Mouse (Mus musculus) subcutaneous adipose tissue, adult 2 months (tissue): ENCODE measurements around the gene Gtpbp10. TPM values are rescaled to one million over a fixed set of nuclear protein-coding genes. Genes with fewer than 3 reads are reported as not detected.

Source experiments
- polyA plus RNA-seq: library from polyadenylated mRNA; depleted of rRNA; stranded (reverse); fragments of >200 nt; gene quantifications from 2 replicates; pipeline ENCODE4 v1.2.3, GENCODE M21; 2012; ENCODE audit warnings: low replicate concordance; rRNA removed

Gene Gtpbp10
- 3.5 and 4.3 TPM in 2 replicates for polyA plus RNA-seq

DNA sequence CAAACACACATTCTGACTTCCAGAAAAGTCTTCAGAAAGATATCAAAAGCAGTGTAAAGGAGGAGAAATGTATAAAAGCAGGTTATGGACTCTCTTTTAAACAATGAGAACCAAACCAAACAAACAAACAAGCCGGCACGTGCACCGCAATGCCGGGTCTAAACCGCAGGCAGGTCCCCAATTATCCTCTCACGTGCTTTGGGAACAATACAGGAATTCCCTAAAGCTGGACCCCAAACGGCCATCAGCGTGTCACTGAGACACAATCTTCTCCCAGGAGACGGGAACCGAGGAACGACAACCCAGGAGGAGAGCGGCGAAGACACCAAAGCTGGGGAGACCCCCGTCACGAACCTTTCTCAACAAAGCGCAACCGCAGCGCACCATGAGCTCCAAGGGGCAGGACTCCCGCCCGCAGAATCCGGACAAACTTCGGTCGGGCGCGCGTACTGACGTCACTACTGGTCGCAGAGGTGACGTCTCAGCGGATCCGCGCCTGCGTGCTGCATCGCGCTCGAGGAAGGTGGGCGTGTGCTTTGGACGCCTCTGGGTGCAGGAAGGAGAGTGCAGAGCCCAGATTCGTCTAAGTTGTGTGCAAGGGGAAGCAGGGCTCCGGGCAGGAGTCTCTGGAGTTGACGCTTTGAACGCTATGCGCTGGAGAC, at the start of gene Gtpbp10:
Gene Gtpbp10, minus strand, starts transcription at position 460 of the 662 bp plus-strand sequence.

DNA sequence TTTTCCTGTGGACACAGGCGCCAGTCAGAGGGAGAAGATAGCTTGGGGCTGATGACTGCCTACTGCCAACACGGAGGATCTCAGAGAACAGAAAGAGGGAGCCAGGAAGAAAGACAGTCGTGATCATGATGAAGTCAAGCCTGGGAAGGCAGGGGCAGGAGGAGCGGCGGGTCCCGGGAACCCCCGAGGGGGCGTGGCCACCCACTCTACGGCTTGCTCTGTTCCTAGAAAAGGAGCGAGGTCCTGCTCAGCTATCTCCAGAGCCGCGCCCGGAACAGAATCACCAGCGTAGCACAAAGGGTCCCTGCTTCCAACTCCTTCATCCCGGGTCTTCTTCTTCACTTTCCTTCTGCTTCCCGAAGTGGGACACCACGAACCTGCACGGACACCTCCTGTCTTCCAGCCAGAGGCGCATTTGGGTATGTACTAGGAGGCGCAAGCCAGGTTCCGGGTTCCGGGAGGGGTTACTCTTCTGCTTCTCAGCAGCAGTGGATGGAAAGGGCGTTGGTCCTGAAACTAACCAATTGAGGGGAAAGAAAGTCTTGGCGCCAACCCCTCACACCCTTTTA, 14.5 kb upstream of the Gtpbp10 start, which contains the start of gene Gm8773:
Gene Gm8773, plus strand, starts transcription at position 51 of the 569 bp plus-strand sequence.

DNA sequence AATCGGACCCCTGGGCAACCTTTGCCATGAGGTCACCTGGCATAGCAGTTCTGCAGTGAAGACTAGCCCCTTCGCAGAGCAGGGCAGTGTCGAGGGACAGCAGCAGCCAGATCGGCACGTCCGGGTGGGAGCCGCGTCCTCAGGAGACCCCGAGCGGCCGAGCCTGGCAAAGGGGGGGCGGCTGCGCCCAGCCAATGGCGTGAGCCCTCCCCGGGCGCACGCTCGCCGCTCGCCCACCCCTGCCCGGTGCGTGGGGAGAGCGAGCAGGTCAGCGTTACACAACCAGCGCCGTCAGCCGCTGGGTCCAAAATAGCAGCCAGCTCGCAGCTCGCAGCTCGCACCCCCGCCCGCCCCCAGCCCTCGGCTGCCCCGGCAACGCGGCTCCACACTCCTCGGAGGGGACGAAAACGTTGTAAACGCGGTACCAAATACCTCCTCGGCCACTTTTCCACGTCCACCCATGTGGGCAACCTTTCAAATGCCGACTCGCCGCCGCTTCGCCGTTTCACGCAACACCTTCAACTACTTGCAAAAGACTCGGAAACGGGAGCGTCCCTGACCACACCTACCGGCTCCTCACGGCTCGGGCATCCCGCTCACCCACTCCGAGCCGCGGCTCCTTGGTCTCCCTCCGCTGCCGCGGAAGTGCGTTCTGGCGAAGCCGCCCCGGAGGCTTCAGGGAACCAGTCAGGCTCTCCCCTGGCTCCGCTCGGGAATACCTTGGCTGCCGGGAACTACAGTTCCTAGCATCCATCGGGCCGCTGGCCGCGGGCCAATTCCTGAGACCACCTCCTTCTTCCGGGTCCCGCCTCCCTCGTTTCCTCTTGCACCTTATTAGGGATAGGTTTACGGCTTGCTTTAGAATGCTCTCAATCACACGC, 44.9 kb downstream of the Gtpbp10 start, which contains the start of gene Cldn12:
Gene Cldn12, minus strand, starts transcription at position 763 of the 881 bp plus-strand sequence.

Other genes starting within 250 kb of the Gtpbp10 start
- 11.0 and 17.8 TPM in 2 replicates for gene Cdk14, start 139.2 kb downstream of the Gtpbp10 start, polyA plus RNA-seq
- not detected in 2 replicates for gene 1700015F17Rik, start 80.4 kb downstream of the Gtpbp10 start, polyA plus RNA-seq
- gene Cldn12, start 44.6 kb downstream of the Gtpbp10 start, polyA plus RNA-seq: 16.6 and 22.5 TPM in 2 replicates
- gene Gm8773, start 14.3 kb upstream of the Gtpbp10 start, polyA plus RNA-seq: 0.33 and 0.46 TPM in 2 replicates
- gene Cfap69, start 104.7 kb upstream of the Gtpbp10 start, polyA plus RNA-seq: 0.24 and 3.5 TPM in 2 replicates
- 1.5 and 11.7 TPM in 2 replicates for gene Steap2, start 135.0 kb upstream of the Gtpbp10 start, polyA plus RNA-seq
- gene Steap1, start 189.8 kb upstream of the Gtpbp10 start, polyA plus RNA-seq: 0.09 and 1.3 TPM in 2 replicates